Mouse (Mus musculus) brain, adult 2 months (tissue): ENCODE measurements at regions not wholly inside any gene's neighbourhood (a gene's known extent, or its start where the extent isn't known, plus 50 kb on each side); places are given as distances from the start of the nearest gene placed in this dataset.

ENCODE experiments used
- DNase-seq: peaks from one replicate; pipeline ENCODE4 v3.0.0; 2011; ENCODE audit warnings: low read depth, low spot score

- DNase-seq, result no peak
These were observed 52.2 kb upstream of the Foxo6 start for GRCm38 (mm10) chr4:120339371-120339770.

- DNase-seq, result peak; percentile 22
These were observed 53.5 kb upstream of the Foxo6 start for GRCm38 (mm10) chr4:120340686-120341085.

GRCm38 (mm10) chr4:120341933-120342332 lies 54.8 kb upstream of the Foxo6 start:
- DNase-seq, result no peak

GRCm38 (mm10) chr4:120342658-120343057 lies 55.5 kb upstream of the Foxo6 start:
- no peak for DNase-seq

GRCm38 (mm10) chr4:120345676-120346465 lies 58.7 kb upstream of the Foxo6 start:
- DNase-seq, result no peak

GRCm38 (mm10) chr4:120349841-120350240 lies 55.2 kb upstream of the Scmh1 start:
- no peak for DNase-seq

- DNase-seq, result peak; percentile 66
These were observed 51.3 kb upstream of the Scmh1 start for GRCm38 (mm10) chr4:120353784-120354183.
